Mouse (Mus musculus): ENCODE data around the gene Ikzf4. TPM values are rescaled to one million over a fixed set of nuclear protein-coding genes. Genes with fewer than 3 reads are reported as not detected.

Ikzf4 gene
- total and polyA plus RNA-seq, 2 experiments from 2014 or later = 17.9 to 26.2 TPM

- TF ChIP-seq CTCF (IDR thresholded peaks at IDR 0.05) = no peak
- Histone ChIP-seq H3K4me2 (ENCODE audit: low read depth, low read length, poor library complexity, severe bottlenecking) (no peak overlapping the region), H3K4me1 (ENCODE audit: insufficient read depth, low read length) (no peaks in the 10 kb centered on the region), H3K36me3 (ENCODE audit: insufficient read depth, low read length) (no peaks in the 10 kb centered on the region), H3K9me3 (ENCODE audit: low read length) (no peaks in the 10 kb centered on the region), H3K4me3 (ENCODE audit: low read depth, low read length) (no peak overlapping the region), H3K9ac (replicated peaks; ENCODE audit: low read length, poor library complexity, severe bottlenecking) (no peak overlapping the region), H3K27me3 (ENCODE audit: insufficient read depth, low read length) (no peaks in the 10 kb centered on the region), H3K27ac (ENCODE audit: low read depth, low read length) (no peak overlapping the region)
- ATAC-seq (ENCODE audit: low FRiP score) (no peak), DNase-seq (ENCODE audit: low spot score) (no peak)
- WGBS = 39% methylated on average over 6 of the region's 6 CpGs
These were observed 32.7 kb downstream of the Ikzf4 start for GRCm38 (mm10) chr10:128613154-128613440.

GRCm38 (mm10) chr10:128612433-128613153 is 33.2 kb downstream of the Ikzf4 start:
- H3K4me2 ChIP-seq (ENCODE audit: low read depth, low read length, poor library complexity, severe bottlenecking) = no peak overlapping the region
- no peak overlapping the region for H3K27ac ChIP-seq (ENCODE audit: low read depth, low read length)
- no peaks in the 10 kb centered on the region for H3K36me3 ChIP-seq (ENCODE audit: insufficient read depth, low read length)
- H3K27me3 ChIP-seq (ENCODE audit: insufficient read depth, low read length) = no peaks in the 10 kb centered on the region
- H3K9me3 ChIP-seq (ENCODE audit: low read length) = no peaks in the 10 kb centered on the region
- TF ChIP-seq CTCF (IDR thresholded peaks at IDR 0.05) = peak; percentile 91
- no peak overlapping the region for H3K9ac ChIP-seq (replicated peaks; ENCODE audit: low read length, poor library complexity, severe bottlenecking)
- WGBS = 15% methylated on average over 16 of the region's 16 CpGs
- ATAC-seq (ENCODE audit: low FRiP score) (peak; percentile 44; the same call in 1 of the 2 replicates), DNase-seq (ENCODE audit: low spot score) (peak; percentile 89)
- no peak overlapping the region for H3K4me3 ChIP-seq (ENCODE audit: low read depth, low read length)
- no peaks in the 10 kb centered on the region for H3K4me1 ChIP-seq (ENCODE audit: insufficient read depth, low read length)

GRCm38 (mm10) chr10:128606483-128606882 is 39.3 kb downstream of the Ikzf4 start:
- TF ChIP-seq CTCF (IDR thresholded peaks at IDR 0.05) = no peak

GRCm38 (mm10) chr10:128602470-128603128 is 43.2 kb downstream of the Ikzf4 start:
- WGBS = 84% methylated on average over 4 of the region's 4 CpGs

More at GRCm38 (mm10) chr10:128606483-128606882, 39.3 kb downstream of the Ikzf4 start:
- no peak overlapping the region for H3K4me3 ChIP-seq (ENCODE audit: low read depth, low read length)
- H3K4me1 ChIP-seq (ENCODE audit: insufficient read depth, low read length) = no peaks in the 10 kb centered on the region
- no peak for ATAC-seq (ENCODE audit: low FRiP score)
- no peak for DNase-seq (ENCODE audit: low spot score)
- H3K36me3 ChIP-seq (ENCODE audit: insufficient read depth, low read length) = no peaks in the 10 kb centered on the region
- no peaks in the 10 kb centered on the region for H3K27me3 ChIP-seq (ENCODE audit: insufficient read depth, low read length)
- H3K9me3 ChIP-seq (ENCODE audit: low read length) = no peaks in the 10 kb centered on the region
- H3K4me2 ChIP-seq (ENCODE audit: low read depth, low read length, poor library complexity, severe bottlenecking) = no peak overlapping the region
- WGBS = 49% methylated on average over 2 of the region's 2 CpGs
- no peak overlapping the region for H3K27ac ChIP-seq (ENCODE audit: low read depth, low read length)
- no peak overlapping the region for H3K9ac ChIP-seq (replicated peaks; ENCODE audit: low read length, poor library complexity, severe bottlenecking)

GRCm38 (mm10) chr10:128601499-128601898 is 44.3 kb downstream of the Ikzf4 start:
- Histone ChIP-seq H3K9me3 (ENCODE audit: low read length) (no peaks in the 10 kb centered on the region), H3K4me2 (ENCODE audit: low read depth, low read length, poor library complexity, severe bottlenecking) (no peak overlapping the region)
- 100% methylated on average over 1 of the region's 1 CpGs for WGBS

More at GRCm38 (mm10) chr10:128602470-128603128, 43.2 kb downstream of the Ikzf4 start:
- H3K9me3 ChIP-seq (ENCODE audit: low read length) = no peaks in the 10 kb centered on the region
- H3K36me3 ChIP-seq (ENCODE audit: insufficient read depth, low read length) = no peaks in the 10 kb centered on the region
- DNase-seq (ENCODE audit: low spot score) = no peak
- no peaks in the 10 kb centered on the region for H3K27me3 ChIP-seq (ENCODE audit: insufficient read depth, low read length)
- no peak overlapping the region for H3K4me2 ChIP-seq (ENCODE audit: low read depth, low read length, poor library complexity, severe bottlenecking)
- H3K4me3 ChIP-seq (ENCODE audit: low read depth, low read length) = no peak overlapping the region
- ATAC-seq (ENCODE audit: low FRiP score) = no peak
- no peak overlapping the region for H3K27ac ChIP-seq (ENCODE audit: low read depth, low read length)
- H3K4me1 ChIP-seq (ENCODE audit: insufficient read depth, low read length) = no peaks in the 10 kb centered on the region
- no peak for TF ChIP-seq CTCF (IDR thresholded peaks at IDR 0.05)
- no peak overlapping the region for H3K9ac ChIP-seq (replicated peaks; ENCODE audit: low read length, poor library complexity, severe bottlenecking)

GRCm38 (mm10) chr10:128598476-128598875 is 47.3 kb downstream of the Ikzf4 start:
- TF ChIP-seq CTCF (IDR thresholded peaks at IDR 0.05) = no peak
- Histone ChIP-seq H3K9me3 (ENCODE audit: low read length) (no peaks in the 10 kb centered on the region), H3K9ac (replicated peaks; ENCODE audit: low read length, poor library complexity, severe bottlenecking) (no peak overlapping the region), H3K27ac (ENCODE audit: low read depth, low read length) (no peak overlapping the region), H3K4me2 (ENCODE audit: low read depth, low read length, poor library complexity, severe bottlenecking) (no peak overlapping the region), H3K4me1 (ENCODE audit: insufficient read depth, low read length) (no peaks in the 10 kb centered on the region), H3K36me3 (ENCODE audit: insufficient read depth, low read length) (no peaks in the 10 kb centered on the region), H3K27me3 (ENCODE audit: insufficient read depth, low read length) (no peaks in the 10 kb centered on the region), H3K4me3 (ENCODE audit: low read depth, low read length) (no peak overlapping the region)
- ATAC-seq (ENCODE audit: low FRiP score) = no peak
- no peak for DNase-seq (ENCODE audit: low spot score)
- WGBS = 88% methylated on average over 2 of the region's 2 CpGs

More at GRCm38 (mm10) chr10:128601499-128601898, 44.3 kb downstream of the Ikzf4 start:
- Histone ChIP-seq H3K4me1 (ENCODE audit: insufficient read depth, low read length) (no peaks in the 10 kb centered on the region), H3K9ac (replicated peaks; ENCODE audit: low read length, poor library complexity, severe bottlenecking) (no peak overlapping the region), H3K27me3 (ENCODE audit: insufficient read depth, low read length) (no peaks in the 10 kb centered on the region), H3K27ac (ENCODE audit: low read depth, low read length) (no peak overlapping the region), H3K4me3 (ENCODE audit: low read depth, low read length) (no peak overlapping the region), H3K36me3 (ENCODE audit: insufficient read depth, low read length) (no peaks in the 10 kb centered on the region)
- TF ChIP-seq CTCF (IDR thresholded peaks at IDR 0.05) = no peak
- no peak for DNase-seq (ENCODE audit: low spot score)
- ATAC-seq (ENCODE audit: low FRiP score) = no peak
